In the genomic region with DNA sequence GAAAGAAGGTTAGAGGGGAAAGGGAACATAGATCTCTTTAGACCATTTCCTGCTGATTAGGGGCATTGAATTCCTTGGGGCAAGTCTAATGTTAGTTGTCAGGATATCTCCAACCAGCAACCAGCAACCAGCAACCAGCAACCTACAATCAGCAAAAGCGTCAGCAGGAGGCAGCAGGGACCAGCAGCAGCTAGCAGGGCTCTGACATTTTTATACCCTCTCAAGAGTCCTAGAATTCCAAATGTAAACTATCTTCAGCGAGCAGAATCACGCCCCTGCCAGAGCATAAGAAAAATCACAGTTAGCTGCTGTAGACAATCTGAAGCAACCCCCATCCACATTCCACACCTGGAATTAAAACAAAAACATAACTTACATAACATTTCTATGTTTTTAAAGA, we compare ENCODE assay signal across 35 mouse cellular contexts. TPM values are rescaled to one million over a fixed set of nuclear protein-coding genes. Genes with fewer than 3 reads are reported as not detected.
DNase-seq lines count a peak whose midpoint lies in the region; ATAC-seq and TF ChIP-seq lines count a peak whose summit lies in the region.
"Had no signal": no experiment of that assay in that cellular context is flagged by ENCODE, and none has a peak within 500 bp of the region (broad histone marks: within the 10 kb centered on the region; RNA-seq: fewer than 3 reads in every experiment).

No protein-coding gene starts in this region.

- WGBS in kidney, postnatal 0 days = 43% methylated on average over 3 of the region's 3 CpGs
- WGBS in kidney, embryonic 16.5 days = 23% methylated on average over 3 of the region's 3 CpGs
- 13% methylated on average over 3 of the region's 3 CpGs for WGBS in lung, embryonic 16.5 days
- WGBS in small intestine, adult 2 months = 36% methylated on average over 3 of the region's 3 CpGs

- no peak overlapping the region for H3K9ac ChIP-seq in kidney, postnatal 0 days (ENCODE audit: low read depth, low read length)
- no peak overlapping the region for H3K9ac ChIP-seq in kidney, embryonic 16.5 days (replicated peaks; ENCODE audit: low read length)
- H3K9ac ChIP-seq in CH12.LX (ENCODE audit: insufficient read depth, low read depth) = no peak overlapping the region
- H3K9ac ChIP-seq in lung, embryonic 16.5 days (ENCODE audit: low read length) = no peak overlapping the region
- H3K9ac ChIP-seq: embryonic facial prominence, embryonic 15.5 days; forebrain, embryonic 12.5 days; forebrain, postnatal 0 days; heart, embryonic 15.5 days; hindbrain, embryonic 14.5 days; limb, embryonic 15.5 days; liver, embryonic 14.5 days; neural tube, embryonic 15.5 days had no signal

- no peak for DNase-seq in kidney, postnatal 0 days (ENCODE audit: low spot score)
- no peak for DNase-seq in CH12.LX (ENCODE audit: extremely low read depth)
- no peak for DNase-seq in embryo, embryonic 10 days (ENCODE audit: low spot score)
- no peak for DNase-seq in frontal cortex, postnatal 25 days (ENCODE audit: low spot score in 2 of 2)
- DNase-seq: adrenal gland, adult 8-10 months; cerebellum, adult 2 months; cerebellum, postnatal 14 days; forebrain, postnatal 0 days; gastrocnemius, postnatal 10 days; kidney, adult 18-20 months; kidney, postnatal 14 days; layer of hippocampus, adult 9-11 months; midbrain, embryonic 14.5 days; retina, postnatal 1 day; right cerebral cortex, postnatal 25 days; spleen, adult 18-20 months; thymus, adult 18-20 months; thymus, postnatal 36 days had no signal

- H3K4me2 ChIP-seq in kidney, postnatal 0 days (ENCODE audit: low read length) = no peak overlapping the region
- no peak overlapping the region for H3K4me2 ChIP-seq in kidney, embryonic 16.5 days (replicated peaks; ENCODE audit: low read depth, low read length)
- no peak overlapping the region for H3K4me2 ChIP-seq in CH12.LX (ENCODE audit: insufficient read depth, low read depth, poor library complexity, severe bottlenecking)
- H3K4me2 ChIP-seq in lung, embryonic 16.5 days (ENCODE audit: low read depth, low read length) = no peak overlapping the region
- H3K4me2 ChIP-seq: embryonic facial prominence, embryonic 15.5 days; forebrain, embryonic 12.5 days; heart, embryonic 15.5 days; hindbrain, embryonic 14.5 days; limb, embryonic 15.5 days; neural tube, embryonic 15.5 days had no signal

- H3K27me3 ChIP-seq in kidney, postnatal 0 days (ENCODE audit: insufficient read depth, low read length) = no peaks in the 10 kb centered on the region
- no peaks in the 10 kb centered on the region for H3K27me3 ChIP-seq in kidney, embryonic 16.5 days (ENCODE audit: insufficient read depth, low read length)
- H3K27me3 ChIP-seq in CH12.LX (replicated peaks) = no peaks in the 10 kb centered on the region
- H3K27me3 ChIP-seq in lung, embryonic 16.5 days (ENCODE audit: control insufficient read depth, insufficient read depth, low read depth, low read length) = no peaks in the 10 kb centered on the region
- no peaks in the 10 kb centered on the region for H3K27me3 ChIP-seq in small intestine, adult 2 months (ENCODE audit: control insufficient read depth, insufficient read depth, low read length)
- H3K27me3 ChIP-seq: embryonic facial prominence, embryonic 15.5 days; forebrain, embryonic 12.5 days; heart, embryonic 15.5 days; limb, embryonic 15.5 days; neural tube, embryonic 15.5 days had no signal

- TF ChIP-seq EP300 in CH12.LX (IDR thresholded peaks at IDR 0.05; ENCODE audit: low read length) = no peak

- in situ Hi-C loops in CH12.LX (cut with MboI; ENCODE audit: low pct_ligation_motif_present, low pct_unique_long_range_greater_than_20kb, low sequenced_read_pairs) = no loop called here

- H3K79me2 ChIP-seq in CH12.LX (replicated peaks; ENCODE audit: control insufficient read depth, extremely low read depth, insufficient read depth, poor library complexity, severe bottlenecking) = no peaks in the 10 kb centered on the region

- H3K4me3 ChIP-seq in kidney, postnatal 0 days (replicated peaks; ENCODE audit: low read depth, low read length) = no peak overlapping the region
- H3K4me3 ChIP-seq in kidney, embryonic 16.5 days (ENCODE audit: low read length) = no peak overlapping the region
- no peak overlapping the region for H3K4me3 ChIP-seq in CH12.LX (replicated peaks in 1 of 3; ENCODE audit: low read depth in 2 of 3, low read length in 2 of 3, poor library complexity in 1 of 3)
- H3K4me3 ChIP-seq in lung, embryonic 16.5 days (ENCODE audit: low read length) = no peak overlapping the region
- no peak overlapping the region for H3K4me3 ChIP-seq in small intestine, adult 2 months (ENCODE audit: low read depth, low read length)
- H3K4me3 ChIP-seq: embryonic facial prominence, embryonic 10.5 days; embryonic facial prominence, embryonic 15.5 days; forebrain, embryonic 12.5 days; heart, embryonic 10.5 days; heart, embryonic 15.5 days; limb, embryonic 10.5 days; limb, embryonic 15.5 days; neural tube, embryonic 15.5 days had no signal

- no peak for TF ChIP-seq POLR2A in CH12.LX (IDR thresholded peaks at IDR 0.05; ENCODE audit: low read depth, low read length)
- TF ChIP-seq POLR2A in small intestine, adult 2 months (IDR thresholded peaks at IDR 0.05; ENCODE audit: low read depth, low read length) = no peak

- H3K9me3 ChIP-seq in kidney, postnatal 0 days (replicated peaks; ENCODE audit: low read length) = no peaks in the 10 kb centered on the region
- H3K9me3 ChIP-seq in kidney, embryonic 16.5 days (ENCODE audit: low read length) = no peaks in the 10 kb centered on the region
- H3K9me3 ChIP-seq in CH12.LX (replicated peaks; ENCODE audit: low read length) = no peaks in the 10 kb centered on the region
- H3K9me3 ChIP-seq in lung, embryonic 16.5 days (ENCODE audit: control insufficient read depth, low read length) = no peaks in the 10 kb centered on the region
- H3K9me3 ChIP-seq: embryonic facial prominence, embryonic 10.5 days; embryonic facial prominence, embryonic 15.5 days; forebrain, embryonic 12.5 days; heart, embryonic 10.5 days; heart, embryonic 15.5 days; limb, embryonic 10.5 days; limb, embryonic 15.5 days; neural tube, embryonic 15.5 days had no signal

- H3K36me3 ChIP-seq in kidney, postnatal 0 days (ENCODE audit: insufficient read depth, low read length) = no peaks in the 10 kb centered on the region
- H3K36me3 ChIP-seq in kidney, embryonic 16.5 days (ENCODE audit: insufficient read depth, low read length) = no peaks in the 10 kb centered on the region
- H3K36me3 ChIP-seq in CH12.LX (replicated peaks in 1 of 2; ENCODE audit: control insufficient read depth in 1 of 2, insufficient read depth in 1 of 2, low read length in 1 of 2) = no peaks in the 10 kb centered on the region
- H3K36me3 ChIP-seq in lung, embryonic 16.5 days (ENCODE audit: control insufficient read depth, insufficient read depth, low read length) = no peaks in the 10 kb centered on the region
- no peaks in the 10 kb centered on the region for H3K36me3 ChIP-seq in small intestine, adult 2 months (ENCODE audit: control insufficient read depth, insufficient read depth, low read length)
- H3K36me3 ChIP-seq: embryonic facial prominence, embryonic 10.5 days; embryonic facial prominence, embryonic 15.5 days; forebrain, embryonic 12.5 days; heart, embryonic 10.5 days; heart, embryonic 15.5 days; limb, embryonic 10.5 days; limb, embryonic 15.5 days; neural tube, embryonic 15.5 days had no signal

- peak; percentile 35 for TF ChIP-seq RAD21 in CH12.LX (IDR thresholded peaks at IDR 0.05; ENCODE audit: low read depth, low read length)

- H3K4me1 ChIP-seq in kidney, postnatal 0 days (replicated peaks; ENCODE audit: insufficient read depth, low read length) = no peaks in the 10 kb centered on the region
- no peaks in the 10 kb centered on the region for H3K4me1 ChIP-seq in kidney, embryonic 16.5 days (ENCODE audit: insufficient read depth, low read length)
- peaks cover 7 to 13% of the 10 kb centered on the region in 2 experiments for H3K4me1 ChIP-seq in CH12.LX (ENCODE audit: control insufficient read depth in 1 of 2, insufficient read depth in 2 of 2)
- H3K4me1 ChIP-seq in lung, embryonic 16.5 days (replicated peaks; ENCODE audit: control insufficient read depth, insufficient read depth, low read length) = peaks cover 3% of the 10 kb centered on the region; the same call in 1 of the 2 replicates
- no peaks in the 10 kb centered on the region for H3K4me1 ChIP-seq in small intestine, adult 2 months (ENCODE audit: control insufficient read depth, insufficient read depth, insufficient read length, low read length)
- H3K4me1 ChIP-seq: embryonic facial prominence, embryonic 10.5 days; embryonic facial prominence, embryonic 15.5 days; forebrain, embryonic 12.5 days; heart, embryonic 10.5 days; heart, embryonic 15.5 days; limb, embryonic 10.5 days; limb, embryonic 15.5 days; neural tube, embryonic 15.5 days had no signal

- dilution Hi-C loops in CH12.LX (cut with MboI; ENCODE audit: extremely low pct_ligation_motif_present, extremely low pct_unique_long_range_greater_than_20kb, low sequenced_read_pairs) = no loop called here

- no peak overlapping the region for H3K27ac ChIP-seq in kidney, postnatal 0 days
- no peak overlapping the region for H3K27ac ChIP-seq in kidney, embryonic 16.5 days (ENCODE audit: low read length)
- no peak overlapping the region for H3K27ac ChIP-seq in CH12.LX (ENCODE audit: insufficient read depth, low read depth)
- no peak overlapping the region for H3K27ac ChIP-seq in lung, embryonic 16.5 days (ENCODE audit: low read length)
- H3K27ac ChIP-seq in small intestine, adult 2 months (ENCODE audit: insufficient read depth, low read depth, low read length) = no peak overlapping the region
- H3K27ac ChIP-seq: embryonic facial prominence, embryonic 10.5 days; embryonic facial prominence, embryonic 15.5 days; forebrain, embryonic 12.5 days; heart, embryonic 10.5 days; heart, embryonic 15.5 days; hindbrain, embryonic 14.5 days; limb, embryonic 10.5 days; limb, embryonic 15.5 days; liver, embryonic 14.5 days; macrophage; neural tube, embryonic 15.5 days had no signal

- TF ChIP-seq CTCF in kidney, postnatal 0 days (IDR thresholded peaks at IDR 0.05; ENCODE audit: low read depth) = peak; percentile 28; the same call in 1 of the 2 replicates
- peak in 1 of 2 experiments; percentile 31; a peak in 2 of 4 replicates for TF ChIP-seq CTCF in CH12.LX (conservative IDR thresholded peaks at IDR 0.05 in 1 of 2, IDR thresholded peaks at IDR 0.05 in 1 of 2; ENCODE audit: low read depth in 2 of 2, low read length in 2 of 2)
- TF ChIP-seq CTCF in small intestine, adult 2 months (IDR thresholded peaks at IDR 0.05; ENCODE audit: extremely low read depth, insufficient read length, insufficient replicate concordance, low read depth, low read length) = 0 out of 2 replicates have a peak, but pooled peaks have one; percentile 42

- ATAC-seq in kidney, postnatal 0 days (replicated peaks; ENCODE audit: low FRiP score, low read depth) = no peak
- no peak for ATAC-seq in kidney, embryonic 16.5 days (ENCODE audit: low FRiP score, low TSS enrichment)
- peak; percentile 28; the same call in 1 of the 2 replicates for ATAC-seq in lung, embryonic 16.5 days (ENCODE audit: low read depth)
- ATAC-seq: forebrain, postnatal 0 days had no signal

RNA-seq across cellular contexts. Expression of gene Slc26a3, which starts 3.4 kb away (rescaled TPM):
- polyA plus RNA-seq in kidney, postnatal 0 days (2015; fragmentation: Nextera tagmentation; extraction: Ambion mirVana) = 0.05 TPM in 1 of 2 replicates, not detected in the other
- 0.07 and 0.08 TPM in 2 replicates for polyA plus RNA-seq in kidney, embryonic 16.5 days (2015; fragmentation: Nextera tagmentation; extraction: Ambion mirVana)
- total RNA-seq in CH12.LX (2012; rRNA removed) = not detected in 2 replicates
- total RNA-seq in CH12.LX (2014; rRNA removed) = not detected in 2 replicates
- not detected in 2 replicates for polyA plus RNA-seq in CH12.LX (2012; ENCODE audit: insufficient read length, low read depth)
- 0.13 TPM in 1 of 2 replicates, not detected in the other for polyA plus RNA-seq in lung, embryonic 16.5 days (2015; fragmentation: Nextera tagmentation; extraction: Ambion mirVana)
- 18.9 and 20.6 TPM in 2 replicates for polyA plus RNA-seq in small intestine, adult 2 months (2012; rRNA removed)
- total RNA-seq: ES-E14; forebrain, postnatal 0 days; gastrocnemius, postnatal 10 days; hematopoietic stem cell, adult 5-6 weeks; megakaryocyte-erythroid progenitor cell, adult 5-6 weeks had no signal
- polyA plus RNA-seq: embryonic facial prominence, embryonic 10.5 days; forebrain, postnatal 0 days; hindbrain, embryonic 14.5 days; limb, embryonic 10.5 days; macrophage; midbrain, embryonic 14.5 days had no signal

RNA-seq across cellular contexts. Expression of gene Dld, which starts 36.0 kb away (rescaled TPM):
- polyA plus RNA-seq in kidney, postnatal 0 days (2015; fragmentation: Nextera tagmentation; extraction: Ambion mirVana) = 196 and 202 TPM in 2 replicates
- 147 and 154 TPM in 2 replicates for polyA plus RNA-seq in kidney, embryonic 16.5 days (2015; fragmentation: Nextera tagmentation; extraction: Ambion mirVana)
- total RNA-seq in CH12.LX (2012; rRNA removed) (61.2 and 63.3 TPM in 2 replicates), CH12.LX (2014; rRNA removed) (79.8 and 83.5 TPM in 2 replicates)
- 109 and 142 TPM in 2 replicates for polyA plus RNA-seq in CH12.LX (2012; ENCODE audit: insufficient read length, low read depth)
- polyA plus RNA-seq in lung, embryonic 16.5 days (2015; fragmentation: Nextera tagmentation; extraction: Ambion mirVana) = 107 and 121 TPM in 2 replicates
- polyA plus RNA-seq in small intestine, adult 2 months (2012; rRNA removed) = 2.2 and 4.4 TPM in 2 replicates

Comparison
In these comparisons a context has a peak if more than half of its experiments do, and no peak if none do; other contexts are left out.
1. RNA of gene Slc26a3, which starts 3.4 kb away (polyA plus RNA-seq): 18.9 to 20.6 TPM in small intestine, adult 2 months; 0.13 TPM in lung, embryonic 16.5 days, 0.07 to 0.08 TPM in kidney, embryonic 16.5 days, 0.05 TPM in kidney, postnatal 0 days and not detected in CH12.LX; every median in the first group is over 10 times any median in the second.
2. RNA of gene Dld, which starts 36.0 kb away (polyA plus RNA-seq): 196 to 202 TPM in kidney, postnatal 0 days, 147 to 154 TPM in kidney, embryonic 16.5 days, 107 to 121 TPM in lung, embryonic 16.5 days and 109 to 142 TPM in CH12.LX; 2.2 to 4.4 TPM in small intestine, adult 2 months; every median in the first group is over 10 times any median in the second.